Mouse (Mus musculus): ENCODE data around the gene Rab15.

DNA sequence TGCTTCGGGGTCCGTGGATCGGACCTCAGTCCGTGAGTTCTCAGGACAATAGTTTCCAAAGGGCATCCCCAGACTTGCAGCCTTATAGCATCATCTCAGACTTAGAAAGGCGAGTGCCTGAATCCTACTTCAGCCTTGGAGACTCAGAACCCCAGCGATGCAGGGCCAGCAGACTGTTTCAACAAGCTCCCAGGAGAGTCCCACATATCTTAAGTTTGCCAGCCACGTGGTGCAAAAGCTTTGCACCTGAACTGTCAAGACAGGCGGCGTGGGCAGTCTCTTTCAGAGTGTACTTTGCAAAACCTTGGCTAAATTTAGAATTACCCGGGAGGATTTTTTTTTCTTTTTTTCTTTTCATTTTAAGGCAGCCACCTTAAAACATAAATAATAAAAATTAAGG is 14.9 kb downstream of the Rab15 start:
- no peak for TF ChIP-seq HCFC1 (IDR thresholded peaks at IDR 0.05; ENCODE audit: low read depth, low read length)
- no peak for TF ChIP-seq TCF12 (IDR thresholded peaks at IDR 0.05; ENCODE audit: low read depth, low read length)
- TF ChIP-seq MYB (IDR thresholded peaks at IDR 0.05; ENCODE audit: low read depth, low read length), result no peak
- TF ChIP-seq USF2 (IDR thresholded peaks at IDR 0.05; ENCODE audit: borderline replicate concordance in 1 of 2, insufficient read depth in 1 of 2, low read depth in 1 of 2, low read length in 2 of 2), result no peak
- no peak for TF ChIP-seq E2F4 (IDR thresholded peaks at IDR 0.05; ENCODE audit: borderline replicate concordance, low read depth, low read length)
- TF ChIP-seq ELF1 (IDR thresholded peaks at IDR 0.05; ENCODE audit: low read depth, low read length), result no peak
- no peak for TF ChIP-seq MAX (IDR thresholded peaks at IDR 0.05; ENCODE audit: low read length)
- TF ChIP-seq ZKSCAN1 (IDR thresholded peaks at IDR 0.05; ENCODE audit: low read depth, low read length), result no peak
